Mouse (Mus musculus) T-cell, adult 2 months (primary cell): ENCODE data around the gene Nr2c2.
"Not testable (repeated sequence)": the region's sequence is repeated elsewhere in the genome, so short reads cannot be mapped to it uniquely, and the experiment has no call there.

Experiments
- DNase-seq: peaks from one replicate; pipeline ENCODE4 v3.0.0; 2022; ENCODE audit warnings: low spot score

Nr2c2 gene

GRCm38 (mm10) chr6:92091130-92091591, at the start of gene Nr2c2:
Gene Nr2c2, plus strand, starts transcription at chr6:92091390.
- DNase-seq = peak; percentile 78

- DNase-seq = no peak
Observed at GRCm38 (mm10) chr6:92042055-92042454, 49.1 kb upstream of the Nr2c2 start.

DNA sequence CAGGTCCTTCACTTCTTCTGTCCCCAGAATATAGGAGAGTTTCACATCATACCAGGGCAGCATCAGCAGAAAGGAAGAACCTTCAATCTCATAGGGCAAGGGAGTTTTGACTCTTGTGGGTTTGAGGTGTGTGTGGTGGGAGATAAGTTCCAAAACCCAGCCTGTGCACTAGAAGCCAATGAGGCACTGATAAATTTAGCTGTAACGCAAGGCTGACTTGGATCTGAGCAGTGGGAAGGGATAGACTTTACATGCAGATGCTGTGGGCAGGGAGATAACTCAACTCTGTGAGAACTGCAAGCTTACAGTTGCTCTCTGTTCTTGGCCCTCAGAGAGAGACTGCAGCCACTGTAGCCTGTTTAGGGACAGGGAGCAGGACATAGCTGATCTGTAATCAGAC, 48.3 kb upstream of the Nr2c2 start:
- no peak for DNase-seq

DNA sequence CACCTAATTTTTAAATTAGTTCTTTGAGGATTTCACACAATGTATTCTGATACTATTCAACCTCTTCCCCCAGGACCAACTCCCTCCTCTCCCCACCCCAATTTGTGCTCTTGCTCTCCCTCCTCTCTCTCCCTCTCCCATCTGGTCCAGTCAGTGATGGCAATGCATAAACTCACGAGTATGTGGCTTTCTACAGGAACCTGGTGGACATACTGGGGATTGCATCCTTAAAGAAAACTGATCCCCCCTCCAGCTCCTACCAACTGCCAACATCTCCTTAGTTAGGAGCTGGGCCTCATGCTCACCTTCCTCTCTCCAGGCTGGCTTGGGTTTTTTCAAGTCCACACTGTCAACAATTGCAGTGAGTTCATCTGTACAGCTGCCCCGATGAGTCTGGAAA, 33.4 kb upstream of the Nr2c2 start:
- DNase-seq = no peak

DNA sequence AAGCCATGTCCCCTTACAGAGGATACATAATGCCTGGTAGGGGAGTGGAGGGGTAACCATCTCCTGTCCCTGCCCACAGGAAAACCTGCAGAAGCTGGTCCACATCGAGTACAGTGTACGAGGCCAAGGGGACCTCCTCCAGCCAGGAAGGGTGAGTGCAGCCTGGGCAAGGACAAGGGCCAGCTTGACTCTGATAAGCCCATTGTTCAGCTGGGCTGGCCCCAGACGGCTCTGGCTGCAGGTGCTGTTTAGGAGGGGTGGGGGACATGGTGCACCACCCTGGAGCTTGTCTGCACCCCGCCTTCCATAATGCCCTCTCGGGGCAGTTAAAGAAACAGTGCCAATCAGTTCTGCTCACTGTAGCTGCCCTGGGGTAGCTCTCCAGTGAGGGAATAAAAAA, 29.5 kb upstream of the Nr2c2 start:
- DNase-seq = no peak

DNA sequence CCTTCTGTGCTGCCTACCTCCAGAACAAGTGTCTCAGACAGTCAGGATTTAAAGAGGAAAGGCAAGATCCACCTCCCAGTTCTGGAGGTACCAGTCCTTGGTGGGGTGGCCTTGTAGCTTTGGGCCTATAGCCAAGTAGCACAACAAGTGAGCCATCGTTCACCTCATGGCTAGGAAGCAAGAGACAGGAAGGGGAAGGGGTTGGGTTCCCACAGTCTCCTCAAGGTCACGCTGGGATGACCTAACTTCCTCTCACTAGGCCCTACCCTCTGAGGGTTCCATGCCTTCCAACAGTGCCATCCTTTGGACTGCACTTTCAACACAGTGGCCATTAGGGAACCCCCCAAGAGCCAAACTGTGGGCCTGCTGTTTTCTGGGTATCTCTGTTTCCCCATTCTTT, 27.7 kb upstream of the Nr2c2 start:
- DNase-seq = no peak

GRCm38 (mm10) chr6:92064101-92064500, 27.1 kb upstream of the Nr2c2 start:
- DNase-seq = no peak

DNA sequence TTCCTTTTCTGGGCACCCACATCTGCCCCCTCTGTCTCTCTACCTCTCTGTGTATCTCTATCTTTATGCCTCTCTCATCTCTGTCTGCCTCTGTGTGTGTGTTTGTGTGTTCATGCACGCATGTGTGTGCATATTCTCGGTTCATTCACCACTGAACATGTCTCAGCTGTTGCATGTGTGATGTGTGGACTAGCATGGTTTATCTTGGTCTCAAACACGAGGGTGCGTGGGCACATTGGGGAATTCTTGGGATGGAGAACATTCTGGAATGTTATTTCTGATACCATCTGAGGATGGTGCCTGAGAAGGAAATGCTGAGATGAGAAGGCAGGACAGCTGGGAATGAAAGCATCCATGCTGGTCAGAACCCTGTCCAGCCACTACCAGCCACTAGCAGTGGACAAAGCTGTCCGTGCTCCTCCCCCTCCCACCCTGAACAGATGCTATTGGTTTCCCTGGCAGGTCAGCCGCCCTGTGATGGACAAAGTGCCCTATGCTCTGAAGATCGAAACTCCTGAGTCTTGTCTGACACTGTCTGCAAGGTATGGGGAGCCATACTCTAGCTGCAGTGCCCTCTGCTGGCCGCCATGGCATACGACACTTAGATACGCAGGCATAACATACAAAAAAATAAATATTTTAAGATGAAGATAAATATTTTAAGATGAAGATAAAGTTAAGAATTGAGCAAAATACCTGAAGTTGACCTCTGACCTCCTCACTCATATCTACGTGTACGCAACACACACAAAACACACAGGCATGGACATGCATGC, 25.3 kb upstream of the Nr2c2 start:
- DNase-seq = peak; percentile 12

- peak; percentile 64 for DNase-seq
Observed at GRCm38 (mm10) chr6:92067146-92067790, 23.9 kb upstream of the Nr2c2 start.

DNA sequence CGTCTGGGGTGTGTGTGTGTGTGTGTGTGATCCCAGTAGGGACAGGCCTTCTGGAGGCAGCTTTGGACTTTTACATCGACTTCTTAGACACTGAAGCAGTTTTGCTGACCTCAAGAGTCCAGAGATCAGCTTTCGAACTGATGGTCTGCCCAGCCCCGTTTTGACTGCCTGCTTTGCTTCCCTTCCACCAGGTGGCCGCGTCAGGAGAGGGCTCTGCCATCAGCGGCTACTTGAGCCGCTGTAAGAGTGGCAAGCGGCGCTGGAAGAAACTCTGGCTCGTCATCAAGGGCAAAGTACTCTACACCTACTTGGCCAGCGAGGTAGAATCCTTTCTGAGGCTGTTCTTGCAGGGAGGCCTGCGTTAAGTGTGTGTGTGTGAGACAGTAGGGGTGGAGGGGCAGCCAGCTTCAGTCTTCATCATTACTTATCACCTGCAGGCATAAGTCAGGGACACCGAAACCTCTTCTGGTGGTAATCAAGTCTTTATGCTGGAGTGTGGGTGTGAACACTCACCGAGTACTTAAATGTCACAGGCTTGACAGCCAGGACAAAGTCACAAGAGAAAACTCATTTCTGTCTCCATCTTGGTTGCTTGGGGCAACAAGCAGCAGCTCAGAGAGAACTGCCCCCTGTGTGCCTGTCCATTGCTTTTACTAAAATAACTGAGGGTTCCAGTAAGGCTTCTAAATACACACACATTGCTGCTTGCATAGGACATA, 19.9 kb upstream of the Nr2c2 start:
- DNase-seq = no peak

- no peak for DNase-seq
Observed at GRCm38 (mm10) chr6:92080730-92081129, 10.5 kb upstream of the Nr2c2 start.

DNA sequence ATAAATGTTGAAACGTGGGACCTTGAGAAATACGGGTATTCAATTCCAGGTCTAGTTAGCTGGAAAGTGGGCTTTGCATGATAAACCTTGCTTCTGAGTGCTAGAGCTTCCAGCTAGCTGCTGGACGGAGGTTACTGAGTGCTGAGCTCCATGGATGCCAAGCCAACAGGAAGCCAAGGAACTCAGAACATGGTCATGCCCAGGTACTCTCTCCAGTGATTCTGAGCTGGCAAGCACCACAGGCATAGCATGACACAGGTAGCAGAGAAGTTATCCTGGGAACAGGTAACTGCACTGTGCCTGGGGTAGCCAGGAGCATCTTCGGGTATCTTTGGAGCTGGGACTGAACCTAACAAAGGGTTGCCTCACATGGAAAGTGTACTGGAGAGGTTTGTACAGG, 8.4 kb upstream of the Nr2c2 start:
- DNase-seq = no peak

GRCm38 (mm10) chr6:92084932-92085331, 6.3 kb upstream of the Nr2c2 start:
- DNase-seq = no peak

- DNase-seq = not testable (repeated sequence)
Observed at GRCm38 (mm10) chr6:92089141-92089540, 2.0 kb upstream of the Nr2c2 start.

GRCm38 (mm10) chr6:92089982-92090381, 1.2 kb upstream of the Nr2c2 start:
- DNase-seq = no peak

GRCm38 (mm10) chr6:92090497-92090896, 693 bp upstream of the Nr2c2 start:
- no peak for DNase-seq

DNA sequence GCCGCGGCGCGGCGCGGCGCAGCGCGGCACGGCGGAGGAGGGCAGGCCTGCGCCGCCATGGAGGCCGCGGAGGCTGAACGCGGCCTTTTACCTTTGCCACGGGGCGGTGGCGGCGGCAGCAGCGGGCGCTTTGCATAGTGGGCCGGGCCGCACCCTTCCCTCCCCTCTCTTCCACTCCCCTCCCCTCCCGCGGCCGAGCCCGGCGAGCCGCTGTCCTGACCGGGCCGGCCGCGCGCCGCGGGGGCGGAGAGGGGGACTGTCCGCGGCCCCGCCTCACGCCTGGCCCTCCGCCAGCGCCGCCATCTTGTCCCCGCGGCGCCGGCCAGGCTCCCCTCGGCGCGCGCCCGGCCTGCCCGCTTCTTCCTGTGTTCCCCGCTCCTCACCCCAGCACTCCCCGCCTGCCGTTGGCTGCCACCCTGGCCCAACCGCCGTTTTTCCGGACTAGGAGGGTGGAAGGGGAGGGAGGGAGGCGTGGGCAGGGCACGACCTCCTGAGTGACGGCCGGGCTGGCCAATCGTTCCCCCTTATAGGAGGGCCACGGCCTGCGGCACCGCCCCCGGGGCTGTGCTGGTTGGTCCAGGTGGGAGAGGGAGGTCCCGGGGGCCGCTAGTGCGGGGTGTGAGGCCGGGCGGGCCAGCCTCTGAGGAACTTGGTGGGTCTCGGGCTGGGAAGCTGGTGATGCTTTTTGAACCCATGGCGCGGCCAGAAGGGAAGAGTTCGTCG, 738 bp downstream of the Nr2c2 start:
- DNase-seq = peak; percentile 99

DNA sequence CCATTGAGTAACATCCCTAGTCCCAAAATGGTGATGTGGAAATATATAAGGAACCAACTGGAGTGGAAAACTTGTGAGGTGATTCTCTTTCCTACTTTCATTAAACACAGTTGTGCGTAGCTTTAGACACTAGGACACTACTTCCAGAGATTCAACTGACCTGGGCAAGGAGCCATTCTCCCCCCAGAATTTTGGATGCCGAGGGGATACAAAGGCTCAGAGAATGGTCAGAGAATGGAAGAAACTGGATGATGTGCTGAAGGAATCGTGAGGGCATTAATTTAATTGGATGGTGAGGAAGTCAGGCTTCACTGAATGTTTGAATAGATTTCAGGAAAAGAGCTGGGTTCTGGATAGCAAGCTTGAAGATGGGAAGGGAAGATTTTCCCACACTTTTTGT, 1.5 kb downstream of the Nr2c2 start:
- DNase-seq = no peak

DNA sequence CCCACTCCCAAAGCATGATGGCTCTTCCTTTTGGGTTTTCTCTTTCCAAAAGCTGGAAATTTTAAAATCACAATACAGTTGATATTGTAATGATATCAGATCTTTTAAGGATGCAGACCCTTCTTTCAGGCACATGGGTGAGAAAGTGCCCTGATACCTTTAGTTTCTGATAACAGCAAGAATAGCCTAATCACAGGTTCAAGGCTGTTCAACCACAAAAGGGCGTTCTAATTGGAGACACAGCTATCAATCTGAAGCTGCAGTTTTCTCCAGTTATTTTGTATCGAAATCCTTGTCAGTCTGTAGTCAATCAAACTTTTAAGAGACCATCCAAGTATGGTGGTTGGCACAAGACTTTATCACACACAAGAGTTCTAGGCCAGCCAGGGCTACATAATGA, 2.7 kb downstream of the Nr2c2 start:
- no peak for DNase-seq

DNA sequence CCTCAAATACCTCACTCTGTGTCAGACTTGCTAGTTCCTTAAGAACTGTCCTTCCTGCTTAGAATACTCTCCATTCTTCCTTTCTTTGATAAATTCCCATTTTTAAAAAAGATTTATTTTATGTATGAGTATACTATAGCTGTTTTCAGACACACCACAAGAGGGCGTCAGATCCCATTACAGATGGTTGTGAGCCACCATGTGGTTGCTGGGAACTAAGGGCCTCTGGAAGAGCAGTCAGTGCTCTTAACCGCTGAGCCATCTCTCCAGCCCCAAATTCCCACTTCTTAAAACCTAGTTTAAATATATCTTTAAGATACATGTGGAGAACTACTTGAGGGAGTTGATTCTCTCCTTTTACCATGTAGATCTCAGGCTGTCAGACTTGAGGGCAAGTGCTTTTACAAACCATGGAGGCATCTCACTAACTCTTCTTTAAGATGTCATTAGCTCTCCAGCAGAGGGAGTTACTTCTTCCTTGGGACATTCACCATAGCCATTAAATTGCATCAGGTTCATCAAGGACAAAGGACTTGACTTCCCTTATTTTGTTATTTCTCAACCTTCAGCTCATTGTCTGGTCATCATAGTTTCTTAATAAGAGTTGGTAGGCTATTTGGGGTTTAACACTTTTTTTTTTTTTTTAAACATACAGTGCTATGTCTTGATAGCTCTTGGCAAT, 9.6 kb downstream of the Nr2c2 start:
- no peak for DNase-seq

GRCm38 (mm10) chr6:92124547-92124946, 33.4 kb downstream of the Nr2c2 start:
- no peak for DNase-seq
